Mouse (Mus musculus): Measurements from ENCODE around the gene Polr2m.

- TF ChIP-seq EP300 (IDR thresholded peaks at IDR 0.05; ENCODE audit: low read depth), result no peak
- TF ChIP-seq CTCF (IDR thresholded peaks at IDR 0.05; ENCODE audit: low read depth), result no peak
Measured at GRCm38 (mm10) chr9:71517487-71517886, 31.8 kb upstream of the Polr2m start.

All from liver, embryonic 14.5 days (tissue).